8 mouse cellular contexts compared by ENCODE assay signal in genomic region chr5:118708215-118708949, GRCm38 (mm10).
A peak's percentile ranks its signal among the peaks of the same experiment; 100 is the strongest.
DNase-seq lines count a peak whose midpoint lies in the region; ATAC-seq lines count a peak whose summit lies in the region.

No protein-coding gene starts in this region.

- H3K36me3 ChIP-seq in liver, embryonic 16.5 days (ENCODE audit: control insufficient read depth, insufficient read depth): no peaks in the 10 kb centered on the region

- WGBS in liver, embryonic 16.5 days (ENCODE audit: insufficient replicate concordance): 67% methylated on average over 16 of the region's 16 CpGs

- H3K4me1 ChIP-seq in liver, embryonic 16.5 days (ENCODE audit: control insufficient read depth, low read depth, low read length): peaks cover 5% of the 10 kb centered on the region

- peak; percentile 53 for ATAC-seq in granulocyte monocyte progenitor cell, adult 5-6 weeks (replicated peaks; ENCODE audit: poor library complexity, severe bottlenecking)
- peak; percentile 53 for ATAC-seq in liver, embryonic 16.5 days (ENCODE audit: low read depth)

- H3K9ac ChIP-seq in liver, embryonic 16.5 days (ENCODE audit: low read depth, low read length): no peak overlapping the region

- no peaks in the 10 kb centered on the region for H3K27me3 ChIP-seq in liver, embryonic 16.5 days (ENCODE audit: control insufficient read depth, insufficient read depth, low read depth, low read length)

- peak; percentile 64 for DNase-seq in CD4-positive helper T cell, adult 2 months (ENCODE audit: low read depth, low spot score)
- peak; percentile 68 to 89 for DNase-seq in adrenal gland, adult (ENCODE audit: inconsistent age in 2 of 2, low spot score in 1 of 2)
- DNase-seq in embryo, embryonic 10.5 days (ENCODE audit: low spot score): peak; percentile 78
- peak; percentile 85 for DNase-seq in kidney, postnatal 10 days
- peak; percentile 76 for DNase-seq in right cerebral cortex, postnatal 14 days
- peak; percentile 81 for DNase-seq in urinary bladder, postnatal 14 days (ENCODE audit: low spot score)

- no peaks in the 10 kb centered on the region for H3K9me3 ChIP-seq in liver, embryonic 16.5 days (replicated peaks; ENCODE audit: control insufficient read depth, low read length)

- H3K27ac ChIP-seq in liver, embryonic 16.5 days (ENCODE audit: low read length): no peak overlapping the region

- H3K4me2 ChIP-seq in liver, embryonic 16.5 days (ENCODE audit: low read depth, low read length): no peak overlapping the region

- H3K4me3 ChIP-seq in liver, embryonic 16.5 days (ENCODE audit: low read depth, low read length): no peak overlapping the region
